Mouse (Mus musculus): Measurements from ENCODE around the gene Fxyd1. TPM values are rescaled to one million over a fixed set of nuclear protein-coding genes. Genes with fewer than 3 reads are reported as not detected.

Fxyd1 gene
- polyA plus RNA-seq, 1 experiment from 2014 or later = 21.8 TPM

- ATAC-seq (ENCODE audit: insufficient read depth, low FRiP score, low TSS enrichment) = no peak
- Histone ChIP-seq H3K4me2 (ENCODE audit: low read depth) (no peak overlapping the region), H3K36me3 (ENCODE audit: control insufficient read depth, insufficient read depth, low read length) (no peaks in the 10 kb centered on the region), H3K4me1 (ENCODE audit: control insufficient read depth, insufficient read depth, low read length) (no peaks in the 10 kb centered on the region), H3K9me3 (ENCODE audit: control insufficient read depth, low read length) (no peaks in the 10 kb centered on the region), H3K27me3 (ENCODE audit: control insufficient read depth, insufficient read depth, low read length) (no peaks in the 10 kb centered on the region), H3K4me3 (ENCODE audit: low read depth, low read length) (no peak overlapping the region), H3K27ac (ENCODE audit: low read depth, low read length) (no peak overlapping the region), H3K9ac (ENCODE audit: low read length) (no peak overlapping the region)
- DNase-seq (ENCODE audit: low spot score) = no peak
- WGBS = 29% methylated on average over 12 of the region's 12 CpGs
Measured at GRCm38 (mm10) chr7:31094774-31095501, 37.9 kb upstream of the Fxyd1 start.

- H3K27ac ChIP-seq (ENCODE audit: low read depth, low read length) = no peak overlapping the region
- no peaks in the 10 kb centered on the region for H3K9me3 ChIP-seq (ENCODE audit: control insufficient read depth, low read length)
- 96% methylated on average over 2 of the region's 2 CpGs for WGBS
- H3K9ac ChIP-seq (ENCODE audit: low read length) = no peak overlapping the region
- no peak for ATAC-seq (ENCODE audit: insufficient read depth, low FRiP score, low TSS enrichment)
- no peaks in the 10 kb centered on the region for H3K4me1 ChIP-seq (ENCODE audit: control insufficient read depth, insufficient read depth, low read length)
- H3K27me3 ChIP-seq (ENCODE audit: control insufficient read depth, insufficient read depth, low read length) = no peaks in the 10 kb centered on the region
- no peak overlapping the region for H3K4me3 ChIP-seq (ENCODE audit: low read depth, low read length)
- no peak overlapping the region for H3K4me2 ChIP-seq (ENCODE audit: low read depth)
- no peak for DNase-seq (ENCODE audit: low spot score)
- H3K36me3 ChIP-seq (ENCODE audit: control insufficient read depth, insufficient read depth, low read length) = no peaks in the 10 kb centered on the region
Measured at GRCm38 (mm10) chr7:31089721-31090120, 32.7 kb upstream of the Fxyd1 start.

GRCm38 (mm10) chr7:31088206-31088605 lies 31.2 kb upstream of the Fxyd1 start:
- H3K9ac ChIP-seq (ENCODE audit: low read length) = no peak overlapping the region; the same call in 1 of the 2 replicates
- no peak for DNase-seq (ENCODE audit: low spot score)
- no peaks in the 10 kb centered on the region for H3K9me3 ChIP-seq (ENCODE audit: control insufficient read depth, low read length)
- no peak for ATAC-seq (ENCODE audit: insufficient read depth, low FRiP score, low TSS enrichment)
- no peaks in the 10 kb centered on the region for H3K4me1 ChIP-seq (ENCODE audit: control insufficient read depth, insufficient read depth, low read length)
- no peak overlapping the region for H3K27ac ChIP-seq (ENCODE audit: low read depth, low read length)
- no peak overlapping the region for H3K4me3 ChIP-seq (ENCODE audit: low read depth, low read length)
- WGBS = 76% methylated on average over 3 of the region's 3 CpGs
- H3K36me3 ChIP-seq (ENCODE audit: control insufficient read depth, insufficient read depth, low read length) = no peaks in the 10 kb centered on the region
- H3K4me2 ChIP-seq (ENCODE audit: low read depth) = no peak overlapping the region
- no peaks in the 10 kb centered on the region for H3K27me3 ChIP-seq (ENCODE audit: control insufficient read depth, insufficient read depth, low read length)

- no peak overlapping the region for H3K4me2 ChIP-seq (ENCODE audit: low read depth)
- ATAC-seq (ENCODE audit: insufficient read depth, low FRiP score, low TSS enrichment) (no peak), DNase-seq (ENCODE audit: low spot score) (no peak)
- H3K27me3 ChIP-seq (ENCODE audit: control insufficient read depth, insufficient read depth, low read length) = no peaks in the 10 kb centered on the region
- WGBS = 68% methylated on average over 2 of the region's 2 CpGs
- no peak overlapping the region for H3K9ac ChIP-seq (ENCODE audit: low read length)
- H3K9me3 ChIP-seq (ENCODE audit: control insufficient read depth, low read length) = no peaks in the 10 kb centered on the region
- no peak overlapping the region for H3K27ac ChIP-seq (ENCODE audit: low read depth, low read length)
- H3K4me3 ChIP-seq (ENCODE audit: low read depth, low read length) = no peak overlapping the region
- H3K36me3 ChIP-seq (ENCODE audit: control insufficient read depth, insufficient read depth, low read length) = no peaks in the 10 kb centered on the region
- 0 out of 2 replicates have a peak, but pooled peaks cover 2% of the 10 kb centered on the region for H3K4me1 ChIP-seq (ENCODE audit: control insufficient read depth, insufficient read depth, low read length)
Measured at GRCm38 (mm10) chr7:31087262-31087661, 30.3 kb upstream of the Fxyd1 start.

- no peak for ATAC-seq (ENCODE audit: insufficient read depth, low FRiP score, low TSS enrichment)
- no peak for DNase-seq (ENCODE audit: low spot score)
- Histone ChIP-seq H3K9ac (ENCODE audit: low read length) (no peak overlapping the region), H3K27me3 (ENCODE audit: control insufficient read depth, insufficient read depth, low read length) (no peaks in the 10 kb centered on the region), H3K4me3 (ENCODE audit: low read depth, low read length) (no peak overlapping the region), H3K4me2 (ENCODE audit: low read depth) (no peak overlapping the region), H3K4me1 (ENCODE audit: control insufficient read depth, insufficient read depth, low read length) (0 out of 2 replicates have a peak, but pooled peaks cover 2% of the 10 kb centered on the region), H3K27ac (ENCODE audit: low read depth, low read length) (no peak overlapping the region), H3K9me3 (ENCODE audit: control insufficient read depth, low read length) (no peaks in the 10 kb centered on the region), H3K36me3 (ENCODE audit: control insufficient read depth, insufficient read depth, low read length) (no peaks in the 10 kb centered on the region)
- 87% methylated on average over 9 of the region's 9 CpGs for WGBS
Measured at GRCm38 (mm10) chr7:31086175-31086755, 29.3 kb upstream of the Fxyd1 start.

GRCm38 (mm10) chr7:31085171-31085570 lies 28.2 kb upstream of the Fxyd1 start:
- no peak overlapping the region for H3K9ac ChIP-seq (ENCODE audit: low read length)
- H3K4me2 ChIP-seq (ENCODE audit: low read depth) = no peak overlapping the region
- no peak overlapping the region for H3K4me3 ChIP-seq (ENCODE audit: low read depth, low read length)
- 0 out of 2 replicates have a peak, but pooled peaks cover 2% of the 10 kb centered on the region for H3K9me3 ChIP-seq (ENCODE audit: control insufficient read depth, low read length)
- DNase-seq (ENCODE audit: low spot score) = peak; percentile 48
- H3K4me1 ChIP-seq (ENCODE audit: control insufficient read depth, insufficient read depth, low read length) = 0 out of 2 replicates have a peak, but pooled peaks cover 2% of the 10 kb centered on the region
- 0 out of 2 replicates have a peak overlapping the region, but pooled peaks have one; percentile 0 for H3K27ac ChIP-seq (ENCODE audit: low read depth, low read length)
- no peaks in the 10 kb centered on the region for H3K27me3 ChIP-seq (ENCODE audit: control insufficient read depth, insufficient read depth, low read length)
- 35% methylated on average over 3 of the region's 3 CpGs for WGBS
- peak; percentile 68 for ATAC-seq (ENCODE audit: insufficient read depth, low FRiP score, low TSS enrichment)
- H3K36me3 ChIP-seq (ENCODE audit: control insufficient read depth, insufficient read depth, low read length) = no peaks in the 10 kb centered on the region

GRCm38 (mm10) chr7:31084140-31084539 lies 27.1 kb upstream of the Fxyd1 start:
- no peak for ATAC-seq (ENCODE audit: insufficient read depth, low FRiP score, low TSS enrichment)
- whole genome bisulfite sequencing = 62% methylated on average over 9 of the region's 9 CpGs
- no peaks in the 10 kb centered on the region for H3K36me3 ChIP-seq (ENCODE audit: control insufficient read depth, insufficient read depth, low read length)
- H3K9me3 ChIP-seq (ENCODE audit: control insufficient read depth, low read length) = 0 out of 2 replicates have a peak, but pooled peaks cover 2% of the 10 kb centered on the region
- H3K27ac ChIP-seq (ENCODE audit: low read depth, low read length) = no peak overlapping the region
- H3K9ac ChIP-seq (ENCODE audit: low read length) = no peak overlapping the region
- H3K4me2 ChIP-seq (ENCODE audit: low read depth) = no peak overlapping the region
- DNase-seq (ENCODE audit: low spot score) = no peak
- H3K4me3 ChIP-seq (ENCODE audit: low read depth, low read length) = no peak overlapping the region
- no peaks in the 10 kb centered on the region for H3K27me3 ChIP-seq (ENCODE audit: control insufficient read depth, insufficient read depth, low read length)
- 0 out of 2 replicates have a peak, but pooled peaks cover 2% of the 10 kb centered on the region for H3K4me1 ChIP-seq (ENCODE audit: control insufficient read depth, insufficient read depth, low read length)

- DNase-seq (ENCODE audit: low spot score) (no peak), ATAC-seq (ENCODE audit: insufficient read depth, low FRiP score, low TSS enrichment) (no peak)
- H3K27me3 ChIP-seq (ENCODE audit: control insufficient read depth, insufficient read depth, low read length) = no peaks in the 10 kb centered on the region
- H3K36me3 ChIP-seq (ENCODE audit: control insufficient read depth, insufficient read depth, low read length) = no peaks in the 10 kb centered on the region
- H3K4me3 ChIP-seq (ENCODE audit: low read depth, low read length) = no peak overlapping the region
- H3K9ac ChIP-seq (ENCODE audit: low read length) = no peak overlapping the region
- 66% methylated on average over 14 of the region's 14 CpGs for WGBS
- 0 out of 2 replicates have a peak, but pooled peaks cover 2% of the 10 kb centered on the region for H3K9me3 ChIP-seq (ENCODE audit: control insufficient read depth, low read length)
- H3K27ac ChIP-seq (ENCODE audit: low read depth, low read length) = no peak overlapping the region
- no peak overlapping the region for H3K4me2 ChIP-seq (ENCODE audit: low read depth)
- 0 out of 2 replicates have a peak, but pooled peaks cover 2% of the 10 kb centered on the region for H3K4me1 ChIP-seq (ENCODE audit: control insufficient read depth, insufficient read depth, low read length)
Measured at GRCm38 (mm10) chr7:31082831-31083588, 26.0 kb upstream of the Fxyd1 start.

Data from neural tube, embryonic 11.5 days (tissue).